Mouse (Mus musculus): ENCODE results near the gene Mrpl34. TPM values are rescaled to one million over a fixed set of nuclear protein-coding genes. Genes with fewer than 3 reads are reported as not detected.
A peak's percentile ranks its signal among the peaks of the same experiment; 100 is the strongest.
"Not testable (repeated sequence)": the region's sequence is repeated elsewhere in the genome, so short reads cannot be mapped to it uniquely, and the experiment has no call there.

Gene Mrpl34
- total and polyA plus RNA-seq, 3 experiments: 143 to 196 TPM; not detected in 1

- TF ChIP-seq MAFK (IDR thresholded peaks at IDR 0.05; ENCODE audit: borderline replicate concordance, low read depth, low read length) (no peak), TBP (IDR thresholded peaks at IDR 0.05; ENCODE audit: low read depth, low read length) (peak; percentile 71), CHD2 (IDR thresholded peaks at IDR 0.05; ENCODE audit: low read length) (peak; percentile 89), MAZ (IDR thresholded peaks at IDR 0.05; ENCODE audit: low read depth, low read length) (peak; percentile 68; the same call in 1 of the 2 replicates), ZC3H11A (IDR thresholded peaks at IDR 0.05; ENCODE audit: low read depth, low read length) (no peak), GABPA (IDR thresholded peaks at IDR 0.05; ENCODE audit: low read depth, low read length) (no peak)
Observed at GRCm38 (mm10) chr8:71464513-71465500, at the start of gene Mrpl34 (continued).

GRCm38 (mm10) chr8:71422121-71422520, 42.6 kb upstream of the Mrpl34 start:
- TF ChIP-seq ZC3H11A (IDR thresholded peaks at IDR 0.05; ENCODE audit: low read depth, low read length) (no peak), GABPA (IDR thresholded peaks at IDR 0.05; ENCODE audit: low read depth, low read length) (no peak), TAL1 (IDR thresholded peaks at IDR 0.05; ENCODE audit: low read length) (no peak), MYC (IDR thresholded peaks at IDR 0.05; ENCODE audit: low read depth, low read length) (no peak), MAX (IDR thresholded peaks at IDR 0.05; ENCODE audit: low read length) (no peak), KAT2A (conservative IDR thresholded peaks at IDR 0.05; ENCODE audit: low read depth, low read length) (no peak), RAD21 (IDR thresholded peaks at IDR 0.05; ENCODE audit: low read depth, low read length) (no peak), ETS1 (IDR thresholded peaks at IDR 0.05; ENCODE audit: low read depth, low read length) (no peak), NRF1 (IDR thresholded peaks at IDR 0.05; ENCODE audit: insufficient read depth, low read depth, low read length, poor library complexity, severe bottlenecking) (no peak), HCFC1 (IDR thresholded peaks at IDR 0.05; ENCODE audit: low read depth, low read length) (no peak), MAZ (IDR thresholded peaks at IDR 0.05; ENCODE audit: low read depth, low read length) (no peak), USF2 (IDR thresholded peaks at IDR 0.05; ENCODE audit: borderline replicate concordance in 1 of 2, insufficient read depth in 1 of 2, low read depth in 1 of 2, low read length in 2 of 2) (no peak), TBP (IDR thresholded peaks at IDR 0.05; ENCODE audit: low read depth, low read length) (no peak), RCOR1 (IDR thresholded peaks at IDR 0.05; ENCODE audit: low read depth, low read length) (no peak), EP300 (IDR thresholded peaks at IDR 0.05; ENCODE audit: low read depth in 1 of 2, low read length in 2 of 2) (no peak)
- DNase-seq (ENCODE audit: low read depth, low spot score): no peak
- Histone ChIP-seq H3K36me3 (ENCODE audit: control insufficient read depth in 1 of 2, insufficient read depth in 2 of 2, low read length in 2 of 2) (no peaks in the 10 kb centered on the region), H3K27me3 (ENCODE audit: control insufficient read depth in 1 of 2, insufficient read depth in 2 of 2, low read length in 2 of 2) (no peaks in the 10 kb centered on the region; a peak in 1 of 4 replicates), H3K9ac (ENCODE audit: control insufficient read depth, low read depth, low read length, poor library complexity, severe bottlenecking) (no peak overlapping the region), H3K79me2 (ENCODE audit: control insufficient read depth, insufficient read depth, low read length, poor library complexity) (no peaks in the 10 kb centered on the region), H3K27ac (ENCODE audit: control insufficient read depth, low read depth, low read length) (no peak overlapping the region), H3K4me3 (ENCODE audit: control insufficient read depth in 1 of 2, insufficient read depth in 1 of 2, low read depth in 2 of 2, low read length in 2 of 2) (no peak overlapping the region), H3K4me1 (ENCODE audit: control insufficient read depth in 1 of 2, insufficient read depth in 2 of 2, low read length in 2 of 2) (no peaks in the 10 kb centered on the region), H3K9me3 (replicated peaks; ENCODE audit: insufficient read depth, low read length) (no peaks in the 10 kb centered on the region)

- not testable (repeated sequence) for H3K27ac ChIP-seq (ENCODE audit: control insufficient read depth, low read depth, low read length); H3K36me3 ChIP-seq (ENCODE audit: control insufficient read depth in 1 of 2, insufficient read depth in 2 of 2, low read length in 2 of 2); DNase-seq (ENCODE audit: low read depth, low spot score)
Observed at GRCm38 (mm10) chr8:71432935-71433334, 31.8 kb upstream of the Mrpl34 start.

More at GRCm38 (mm10) chr8:71432935-71433334, 31.8 kb upstream of the Mrpl34 start:
- H3K4me1 ChIP-seq (ENCODE audit: control insufficient read depth in 1 of 2, insufficient read depth in 2 of 2, low read length in 2 of 2); H3K27me3 ChIP-seq (ENCODE audit: control insufficient read depth in 1 of 2, insufficient read depth in 2 of 2, low read length in 2 of 2); H3K79me2 ChIP-seq (ENCODE audit: control insufficient read depth, insufficient read depth, low read length, poor library complexity); H3K9me3 ChIP-seq (replicated peaks; ENCODE audit: insufficient read depth, low read length); H3K9ac ChIP-seq (ENCODE audit: control insufficient read depth, low read depth, low read length, poor library complexity, severe bottlenecking); H3K4me3 ChIP-seq (ENCODE audit: control insufficient read depth in 1 of 2, insufficient read depth in 1 of 2, low read depth in 2 of 2, low read length in 2 of 2): not testable (repeated sequence)
